Mouse (Mus musculus) embryonic fibroblast, embryonic 13.5 days (primary cell): ENCODE results near the gene Pcgf2. TPM values are rescaled to one million over a fixed set of nuclear protein-coding genes. Genes with fewer than 3 reads are reported as not detected.
"Not testable (repeated sequence)": the region's sequence is repeated elsewhere in the genome, so short reads cannot be mapped to it uniquely, and the experiment has no call there.

Experiments used
- H3K27ac ChIP-seq: 2 replicates; pipeline ENCODE4 v1.5.1; 2012; ENCODE audit warnings: low read length, control low read depth, inconsistent platforms; ENCODE audit not compliant: insufficient read depth
- H3K4me1 ChIP-seq: 2 replicates; pipeline ENCODE4 v1.6.1; 2011; ENCODE audit warnings: low read length; ENCODE audit not compliant: control insufficient read depth, insufficient read depth
- H3K4me3 ChIP-seq: 2 replicates; pipeline ENCODE4 v1.5.1; 2011; ENCODE audit warnings: mild to moderate bottlenecking, control low read depth, low read length; ENCODE audit not compliant: insufficient read depth
- CTCF ChIP-seq: IDR thresholded peaks from 2 replicates; pipeline ENCODE4 v1.5.1; 2011; ENCODE audit warnings: mild to moderate bottlenecking, control low read depth, low read length, moderate library complexity, borderline replicate concordance; ENCODE audit not compliant: insufficient read depth
- POLR2A ChIP-seq: IDR thresholded peaks from 2 replicates; pipeline ENCODE4 v1.6.1; 2011; ENCODE audit warnings: low read depth, mild to moderate bottlenecking, control low read depth, low read length, moderate library complexity
- polyA plus RNA-seq: library from polyadenylated mRNA; stranded (reverse); fragments of >200 nt; gene quantifications from 2 replicates; pipeline ENCODE4 v1.2.4, GENCODE M21; 2011; ENCODE audit warnings: low read depth; ENCODE audit not compliant: missing spikeins, insufficient read length

Gene Pcgf2
- polyA plus RNA-seq, 1 experiment, result 54.0 TPM

DNA sequence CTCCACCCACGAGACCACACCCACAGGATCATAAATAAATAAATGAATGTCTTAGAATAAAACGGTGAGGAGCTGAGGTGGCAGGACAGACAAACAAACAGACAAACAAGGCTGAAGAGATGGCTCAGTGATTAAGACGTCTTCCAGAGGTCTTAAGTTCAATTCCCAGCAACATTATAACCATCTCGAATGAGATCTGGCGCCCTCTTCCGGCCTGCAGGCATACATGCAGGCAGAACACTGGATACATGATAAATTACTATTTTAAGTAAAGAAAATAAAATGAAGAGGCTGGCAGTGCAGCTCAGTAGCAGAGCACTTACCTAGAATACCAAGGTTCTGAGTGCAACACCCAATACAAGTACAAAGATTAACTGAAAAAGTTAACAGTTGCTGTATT lies 38.4 kb upstream of the Pcgf2 start:
- Histone ChIP-seq H3K27ac (no peak overlapping the region), H3K4me3 (no peak overlapping the region), H3K4me1 (peaks cover 20% of the 10 kb centered on the region)
- TF ChIP-seq CTCF (no peak), POLR2A (no peak)

DNA sequence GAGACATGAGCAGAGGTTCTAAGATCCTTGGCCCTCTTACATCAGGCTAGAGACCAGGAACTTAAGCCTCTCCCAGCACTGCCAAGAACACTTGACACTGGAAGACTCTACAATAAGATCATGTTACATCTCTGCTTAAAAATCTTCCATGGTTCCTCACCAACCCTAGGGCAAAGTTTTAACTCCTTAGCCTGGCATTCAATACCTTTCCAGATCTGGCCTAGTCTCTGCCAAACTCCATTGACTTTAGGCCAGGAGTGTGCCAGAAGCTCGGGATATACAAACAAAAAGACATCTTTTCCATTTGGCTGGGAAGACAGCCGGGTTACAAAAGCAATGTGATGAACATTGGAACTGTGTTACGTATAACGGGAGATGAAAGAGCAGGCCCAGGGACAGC lies 37.3 kb upstream of the Pcgf2 start:
- Histone ChIP-seq H3K4me3 (no peak overlapping the region), H3K4me1 (peaks cover 15% of the 10 kb centered on the region), H3K27ac (peak overlapping the region; percentile 44; the same call in 1 of the 2 replicates)
- TF ChIP-seq POLR2A (no peak), CTCF (no peak)

DNA sequence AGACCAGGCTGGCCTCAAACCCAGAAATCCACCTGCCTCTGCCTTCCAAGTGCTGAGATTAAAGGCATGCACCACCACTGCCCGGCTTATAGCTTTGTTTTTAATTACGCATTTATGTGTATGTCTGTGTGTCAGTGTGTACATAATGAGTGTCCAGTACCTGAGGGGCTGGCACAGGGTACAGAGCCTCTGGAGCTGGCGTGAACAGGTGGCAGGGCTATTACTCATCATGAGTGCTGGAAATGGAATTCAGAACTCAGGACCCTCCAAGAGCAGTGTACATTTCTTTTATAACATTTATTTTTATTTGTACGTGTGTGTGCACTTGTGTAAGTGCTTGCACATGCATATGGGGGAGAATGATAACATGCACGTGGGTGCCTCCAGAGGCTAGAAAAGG lies 36.3 kb upstream of the Pcgf2 start:
- H3K4me1 ChIP-seq, result peaks cover 12% of the 10 kb centered on the region
- no peak overlapping the region for H3K27ac ChIP-seq
- no peak overlapping the region for H3K4me3 ChIP-seq
- no peak for TF ChIP-seq POLR2A
- no peak for TF ChIP-seq CTCF

DNA sequence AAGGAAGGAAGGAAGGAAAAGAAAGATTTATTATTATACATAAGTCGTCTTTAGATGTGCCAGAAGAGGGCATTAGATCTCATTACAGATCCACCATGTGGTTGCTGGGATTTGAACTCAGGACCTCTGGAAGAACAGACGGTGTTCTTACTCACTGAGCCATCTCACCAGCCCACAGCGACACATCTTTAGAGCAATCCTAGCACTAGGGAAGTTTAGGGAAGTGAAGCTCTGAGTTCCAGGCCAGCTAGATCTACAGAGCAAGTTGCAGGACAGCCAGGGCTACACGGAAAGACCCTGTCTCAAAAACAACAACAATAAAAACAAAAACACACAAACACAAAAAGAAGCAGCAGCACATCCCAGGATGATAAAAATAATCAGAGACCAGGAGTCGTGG lies 34.5 kb upstream of the Pcgf2 start:
- H3K4me1 ChIP-seq, H3K27ac ChIP-seq, H3K4me3 ChIP-seq: not testable (repeated sequence)

DNA sequence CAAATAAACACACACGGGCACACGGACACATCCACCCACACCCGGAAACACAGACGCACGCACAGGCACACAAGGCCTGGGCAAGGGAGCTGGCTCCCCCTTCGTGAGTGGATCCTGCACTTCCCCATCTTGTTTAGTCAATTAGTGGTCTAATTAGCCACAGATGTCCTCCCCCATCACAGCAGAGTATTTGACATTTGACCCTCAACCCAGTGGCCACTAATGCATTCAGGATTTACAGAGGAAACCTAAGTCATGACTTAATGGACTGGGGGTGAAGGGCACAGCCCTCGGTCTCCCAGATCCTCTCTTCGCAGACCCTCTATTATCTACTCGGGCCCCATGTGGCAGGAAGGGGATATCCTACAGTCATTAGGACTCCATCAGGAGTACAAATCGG lies 33.4 kb upstream of the Pcgf2 start:
- Histone ChIP-seq H3K4me1 (peaks cover 7% of the 10 kb centered on the region), H3K4me3 (no peak overlapping the region), H3K27ac (no peak overlapping the region)
- no peak for TF ChIP-seq POLR2A
- TF ChIP-seq CTCF, result no peak

DNA sequence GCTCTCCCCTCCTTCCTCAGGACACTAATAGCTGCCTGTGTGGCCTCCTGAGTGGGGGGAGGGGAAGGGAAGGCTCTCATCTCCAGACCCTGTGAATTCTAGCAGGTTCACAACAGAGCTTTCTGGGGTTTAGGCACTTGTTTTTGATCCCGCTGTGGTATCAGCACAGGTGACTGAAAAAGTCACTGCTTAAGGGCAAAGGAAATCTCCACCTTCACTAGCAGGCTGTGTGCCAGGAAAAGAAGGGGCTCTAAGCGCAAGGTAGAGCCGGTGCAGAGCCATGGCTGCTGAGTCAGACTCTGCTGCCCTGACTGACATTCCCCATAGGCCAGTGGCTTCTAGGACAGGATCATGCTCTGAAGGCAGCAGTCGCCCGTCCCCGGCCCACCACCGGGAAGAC lies 28.4 kb upstream of the Pcgf2 start:
- Histone ChIP-seq H3K27ac (no peak overlapping the region), H3K4me1 (peaks cover 1% of the 10 kb centered on the region; the same call in 1 of the 2 replicates), H3K4me3 (no peak overlapping the region)
- TF ChIP-seq CTCF (no peak), POLR2A (no peak)

DNA sequence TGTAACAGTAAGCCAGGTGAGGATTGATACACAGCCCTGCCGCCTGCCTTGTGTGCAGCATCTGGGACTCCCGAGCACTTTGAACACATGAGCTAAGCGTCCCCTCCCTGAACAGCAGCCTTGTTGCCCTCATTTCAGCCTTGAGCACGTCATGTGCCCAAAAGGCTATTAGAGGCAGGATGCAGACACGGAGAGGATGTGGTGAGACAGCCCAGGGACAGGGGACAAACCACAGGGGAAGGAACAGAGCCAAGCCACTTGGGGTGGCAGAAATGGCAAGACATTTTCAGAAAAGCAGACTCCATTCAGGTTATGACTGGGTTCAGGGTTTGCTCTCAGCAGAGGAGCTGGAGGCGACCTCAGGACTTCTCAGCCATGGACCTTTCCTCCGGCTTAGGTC lies 28.0 kb upstream of the Pcgf2 start:
- no peak for TF ChIP-seq POLR2A
- TF ChIP-seq CTCF, result no peak
- H3K27ac ChIP-seq, result no peak overlapping the region
- no peaks in the 10 kb centered on the region; the same call in 1 of the 2 replicates for H3K4me1 ChIP-seq
- H3K4me3 ChIP-seq, result no peak overlapping the region

DNA sequence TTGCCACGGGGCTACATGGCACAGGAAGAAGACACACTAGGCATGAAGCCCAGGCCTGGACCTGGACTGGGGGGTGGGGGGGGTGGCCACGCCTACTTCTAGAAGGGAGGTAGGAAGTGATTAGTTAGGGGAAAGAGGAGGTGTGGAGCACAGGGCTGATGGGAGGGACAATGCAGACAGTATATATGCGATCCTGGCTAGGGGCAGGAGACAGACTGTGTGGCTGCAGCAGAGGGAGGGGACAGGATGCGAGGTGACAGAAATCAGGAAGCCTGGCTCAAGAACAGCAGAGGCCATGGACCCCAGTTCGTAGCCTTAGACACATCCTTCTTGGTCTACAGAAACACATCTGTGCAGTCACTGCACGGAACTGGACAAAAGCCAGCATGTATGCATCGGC lies 23.4 kb upstream of the Pcgf2 start:
- TF ChIP-seq CTCF, result no peak
- TF ChIP-seq POLR2A, result no peak
- Histone ChIP-seq H3K4me3 (no peak overlapping the region), H3K27ac (no peak overlapping the region), H3K4me1 (no peaks in the 10 kb centered on the region; the same call in 1 of the 2 replicates)

DNA sequence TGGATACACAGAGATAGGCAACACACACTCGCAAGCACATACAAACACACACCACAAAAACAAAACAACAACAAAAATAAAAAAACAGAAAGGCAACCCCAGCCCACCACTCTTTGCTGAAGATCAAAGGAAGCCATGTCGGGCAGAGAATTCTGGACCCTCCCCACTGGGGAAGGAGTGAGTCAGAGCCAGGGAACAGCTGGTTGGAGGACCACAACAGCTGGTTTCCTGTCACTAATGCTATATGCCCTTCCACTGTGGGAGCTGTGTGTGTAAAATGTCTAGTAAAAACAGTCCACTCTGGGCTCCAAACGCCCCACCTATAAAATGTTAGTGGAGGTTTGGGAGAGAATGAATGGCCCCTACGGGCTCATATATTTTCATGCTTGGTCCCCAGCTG lies 21.0 kb upstream of the Pcgf2 start:
- Histone ChIP-seq H3K27ac (no peak overlapping the region), H3K4me3 (no peak overlapping the region), H3K4me1 (no peaks in the 10 kb centered on the region)
- TF ChIP-seq CTCF (no peak), POLR2A (no peak)

DNA sequence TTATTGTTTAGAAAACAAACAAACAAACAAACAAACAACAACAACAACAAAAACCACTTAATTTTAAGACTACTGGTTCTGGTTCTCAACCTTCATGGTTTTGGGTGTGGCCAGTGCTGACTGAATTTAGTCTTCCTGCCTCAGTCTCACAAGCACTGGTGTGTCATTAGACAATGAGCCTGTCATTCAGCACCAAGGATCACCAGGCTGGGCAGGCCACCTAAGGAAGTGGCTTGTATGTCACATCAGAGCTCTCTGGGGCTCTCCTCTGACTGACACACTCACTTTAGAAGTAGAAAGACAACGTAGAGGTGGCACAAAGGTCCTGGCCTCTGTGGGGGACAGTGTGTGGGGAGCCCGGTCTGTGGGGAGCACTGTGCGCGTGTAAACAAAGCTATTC lies 18.7 kb upstream of the Pcgf2 start:
- H3K4me3 ChIP-seq, result no peak overlapping the region
- no peaks in the 10 kb centered on the region for H3K4me1 ChIP-seq
- no peak overlapping the region for H3K27ac ChIP-seq
- TF ChIP-seq CTCF (no peak), POLR2A (no peak)

DNA sequence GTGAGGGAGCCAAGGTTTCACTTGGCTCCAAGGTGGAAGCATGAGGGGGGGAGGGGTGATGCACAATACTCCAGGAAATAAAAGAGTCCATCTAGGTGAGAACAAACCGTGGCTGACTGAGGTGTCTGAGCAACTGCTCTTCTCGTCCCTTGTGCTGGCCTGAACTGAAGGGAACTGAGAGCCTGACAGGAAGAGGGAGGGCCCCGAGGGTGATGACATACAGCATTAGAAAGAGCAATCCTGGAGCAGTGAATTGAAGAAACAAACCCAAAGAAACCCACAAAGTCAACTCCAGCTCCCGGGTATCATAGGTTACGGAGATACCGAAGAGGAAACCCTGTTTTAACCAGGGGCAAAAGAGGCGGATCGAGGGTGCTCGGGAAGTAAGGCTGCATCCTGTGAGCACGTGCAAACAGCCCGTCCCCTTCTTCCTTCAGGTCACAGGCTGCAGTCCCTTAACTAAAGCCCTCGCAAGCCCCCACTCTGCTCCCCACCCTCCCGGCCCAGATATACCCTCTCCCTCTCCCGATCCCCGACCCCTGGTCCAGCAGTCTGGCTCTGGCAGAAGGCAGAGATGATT lies 18.1 kb upstream of the Pcgf2 start:
- Histone ChIP-seq H3K4me3 (no peak overlapping the region), H3K27ac (no peak overlapping the region), H3K4me1 (no peaks in the 10 kb centered on the region)
- TF ChIP-seq POLR2A, result no peak
- no peak for TF ChIP-seq CTCF
